Mouse (Mus musculus) gastrocnemius, postnatal 14 days (tissue): ENCODE measurements around the gene Txlng. TPM values are rescaled to one million over a fixed set of nuclear protein-coding genes. Genes with fewer than 3 reads are reported as not detected.
"Not testable (repeated sequence)": the region's sequence is repeated elsewhere in the genome, so short reads cannot be mapped to it uniquely, and the experiment has no call there.

Experiments used
- DNase-seq: peaks from one replicate; pipeline ENCODE4 v3.0.0; 2021; ENCODE audit warnings: mixed read lengths
- intact Hi-C: fragments of 180-260 bp; cut with DNase I; formaldehyde crosslinking; loops from one replicate; pipeline ENCODE4 v1.15.1; 2025; ENCODE audit warnings: low total_unique reads
- long read RNA-seq, 2 experiments: library from polyadenylated mRNA; stranded (forward); transcript quantifications; one replicate each; pipeline ENCODE4 v2.0.0; 2021
- total RNA-seq, 2 experiments: library from RNA; stranded (reverse); gene quantifications; 2 replicates each; pipeline ENCODE4 v1.2.3; 2021

The Txlng gene
- total RNA-seq, result 1 to 10 TPM; 5.6 to 6.7 TPM
- long read RNA-seq, experiment 1, partial matches to known transcripts, result 0 of 2 reads
- long read RNA-seq, experiment 1, other reads (novel, unspliced or antisense), result 0 of 2 reads
- long read RNA-seq, experiment 2, partial matches to known transcripts, result 3 of 4 reads
- long read RNA-seq, experiment 2, other reads (novel, unspliced or antisense), result 0 of 4 reads

DNA sequence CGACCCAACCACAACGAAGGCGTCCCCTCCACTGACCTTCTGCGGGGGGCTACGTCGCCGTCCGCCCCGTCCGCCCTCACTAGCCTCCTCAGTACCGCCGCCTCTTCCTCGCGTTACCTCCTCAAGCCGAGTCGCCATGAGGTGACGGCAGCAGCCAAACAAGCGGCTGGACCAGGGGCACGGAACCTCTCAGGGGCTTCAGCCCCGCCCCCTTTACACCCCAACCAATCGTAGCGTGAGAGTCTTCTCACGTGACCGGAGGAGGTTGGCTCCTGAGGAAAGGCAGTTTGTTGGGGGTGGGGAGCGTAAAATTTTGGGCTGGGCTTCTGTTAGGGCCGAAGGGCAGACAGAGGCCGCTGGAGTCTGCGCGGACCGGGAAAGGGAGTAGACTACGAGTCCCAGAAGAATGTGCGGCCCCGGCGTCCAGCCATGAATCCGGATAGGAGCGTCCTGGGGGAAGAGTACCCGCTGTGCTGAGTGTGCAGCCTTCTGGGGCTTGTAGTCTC is at the start of gene Txlng:
TSS of gene Txlng (minus strand) at position 252 of the 506 bp plus-strand sequence.
- intact Hi-C loops, result no loop called here

DNA sequence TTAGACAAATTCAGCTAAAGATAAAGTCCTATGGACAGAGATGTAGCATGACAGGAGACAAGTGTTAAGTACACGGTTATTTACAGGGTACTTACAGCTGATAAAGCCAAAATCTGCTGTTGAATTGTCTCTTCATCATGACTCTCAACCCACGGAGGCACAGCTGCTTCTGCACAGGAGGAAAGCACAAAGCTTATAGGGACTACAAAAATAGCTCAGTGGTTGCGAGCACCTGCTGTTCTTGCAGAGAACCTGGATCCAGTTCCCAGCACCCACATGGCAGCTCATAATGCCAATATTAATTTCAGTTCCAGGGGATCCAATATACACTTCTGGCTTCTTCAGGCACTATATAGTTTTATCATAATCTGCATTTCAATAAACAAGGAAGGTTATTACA is 49.0 kb upstream of the Txlng start:
- DNase-seq, result no peak
- intact Hi-C loops, result no loop called here

More for the DNA sequence above, at the start of gene Txlng:
- peak; percentile 96 for DNase-seq

DNA sequence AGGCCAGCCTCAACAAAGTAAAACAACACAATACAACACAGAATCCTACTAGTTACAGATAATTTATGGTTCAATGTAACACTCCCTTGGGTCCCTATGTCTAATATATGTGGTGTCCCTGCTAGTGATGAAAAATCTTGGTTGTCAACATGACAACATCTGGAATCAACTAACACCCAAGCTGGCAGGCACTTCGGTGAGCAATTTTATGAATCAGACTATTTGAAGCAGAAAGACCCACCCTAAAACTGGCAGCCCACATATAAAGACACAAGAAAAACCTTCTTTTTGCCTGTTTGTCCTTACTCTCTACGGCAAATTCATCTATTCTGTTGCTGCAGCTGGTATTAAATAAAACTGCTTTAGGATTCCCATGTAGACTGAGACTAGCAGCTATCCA is 44.5 kb upstream of the Txlng start:
- no peak for DNase-seq
- intact Hi-C loops, result no loop called here

DNA sequence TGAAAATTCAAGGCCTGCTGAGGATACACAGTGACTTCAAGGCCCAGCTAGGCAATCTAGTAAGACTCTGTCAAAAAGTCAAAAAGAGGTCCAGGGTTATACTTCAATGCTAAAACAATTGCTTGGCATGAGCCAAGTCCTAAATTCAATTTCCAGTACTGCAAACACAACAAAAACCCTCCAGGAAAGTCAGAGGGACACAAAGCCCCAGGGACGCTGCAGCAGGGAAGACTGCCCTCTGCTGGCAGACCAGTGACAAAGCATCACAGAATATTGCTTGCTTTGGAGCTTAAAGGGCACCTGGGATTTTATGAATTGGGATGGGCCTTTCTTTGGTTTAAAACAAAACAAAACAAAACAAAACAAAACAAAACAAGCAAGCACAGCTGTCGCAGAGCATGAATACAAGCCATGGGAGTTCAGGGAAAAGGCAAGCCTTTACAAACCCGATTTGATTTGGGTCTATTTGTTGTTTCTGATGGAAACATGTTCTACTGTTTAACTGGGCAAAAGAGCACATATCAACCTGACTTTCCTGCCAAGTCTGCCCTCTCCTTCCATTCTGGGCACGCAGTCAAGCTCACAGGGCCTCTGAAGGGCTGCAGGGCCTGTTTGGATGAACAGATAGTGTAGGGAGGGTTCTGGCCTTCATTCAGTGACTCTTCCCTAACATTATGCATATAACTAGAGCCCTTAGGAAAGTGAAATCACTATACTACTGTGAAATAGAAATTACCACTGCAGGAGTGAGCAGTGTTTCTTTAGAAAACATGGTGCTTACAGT is 42.7 kb upstream of the Txlng start:
- DNase-seq, result peak; percentile 14
- intact Hi-C loops, result no loop called here

DNA sequence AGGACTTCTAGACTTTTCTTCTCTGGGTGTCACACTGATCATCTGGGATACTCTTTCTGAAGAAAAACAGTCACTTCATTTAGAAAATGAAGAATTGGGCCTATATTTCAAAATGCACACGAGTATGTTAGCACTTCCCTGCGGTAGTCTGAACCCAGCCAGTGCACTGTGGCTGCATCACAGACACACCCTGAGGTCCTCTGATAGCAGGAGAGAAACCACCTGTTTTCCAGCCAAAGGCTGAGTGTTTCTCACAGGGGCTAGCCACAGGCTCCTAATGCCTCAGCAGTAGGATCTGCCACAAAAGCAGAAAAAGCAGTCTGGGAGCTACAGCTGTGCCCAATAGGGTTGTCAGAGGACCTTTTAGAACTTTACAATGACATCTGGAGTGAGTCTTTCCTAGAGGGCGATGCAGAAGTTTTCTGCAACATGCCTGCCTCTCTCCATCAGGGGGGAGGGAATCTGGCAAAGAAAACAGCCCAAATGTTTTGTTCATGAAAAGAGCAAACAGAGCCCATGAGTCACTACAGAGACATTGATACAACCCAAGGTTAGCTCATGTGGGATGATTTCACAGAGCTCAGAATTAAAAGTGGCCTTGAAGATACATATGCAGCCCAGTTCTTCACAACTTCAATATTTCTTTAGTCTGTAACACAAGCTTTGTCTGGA is 39.2 kb upstream of the Txlng start:
- intact Hi-C loops, result no loop called here
- no peak for DNase-seq

DNA sequence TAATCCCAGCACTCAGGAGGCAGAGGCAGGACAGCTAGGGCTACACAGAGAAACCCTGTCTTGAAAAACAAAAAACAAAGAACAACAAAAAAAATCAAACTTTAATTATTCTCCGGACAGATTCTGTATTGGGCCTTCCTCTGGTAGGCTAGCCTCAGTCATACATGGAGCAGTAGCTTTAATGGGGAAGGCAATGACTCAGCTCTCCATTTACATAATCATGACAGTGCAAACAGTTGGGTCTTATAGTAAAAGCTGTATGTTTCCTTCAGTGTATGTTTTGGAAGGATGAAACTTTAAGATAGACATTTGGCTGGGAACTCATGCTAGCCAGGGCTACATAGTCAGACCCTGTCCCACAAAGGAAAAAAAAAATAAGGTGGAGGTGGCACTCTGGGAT is 19.4 kb upstream of the Txlng start:
- intact Hi-C loops, result no loop called here
- DNase-seq, result no peak

DNA sequence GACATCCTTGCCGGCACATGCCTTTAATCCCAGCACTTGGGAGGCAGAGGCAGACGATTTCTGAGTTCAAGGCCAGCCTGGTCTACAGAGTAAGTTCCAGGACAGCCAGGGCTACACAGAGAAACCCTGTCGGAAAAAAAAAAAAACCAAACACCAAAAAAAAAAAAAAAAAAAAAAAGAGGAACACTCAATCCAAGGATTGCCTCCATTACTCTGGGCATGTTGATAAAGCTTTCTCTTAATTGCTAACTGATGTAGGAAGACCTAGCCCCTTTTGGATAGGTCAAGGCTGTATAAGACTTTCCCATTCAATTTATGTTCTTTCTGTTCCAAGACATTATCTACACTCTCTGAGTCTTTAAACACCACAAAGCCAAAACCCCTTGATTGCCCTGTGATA is 16.3 kb upstream of the Txlng start:
- DNase-seq, result no peak
- intact Hi-C loops, result no loop called here

DNA sequence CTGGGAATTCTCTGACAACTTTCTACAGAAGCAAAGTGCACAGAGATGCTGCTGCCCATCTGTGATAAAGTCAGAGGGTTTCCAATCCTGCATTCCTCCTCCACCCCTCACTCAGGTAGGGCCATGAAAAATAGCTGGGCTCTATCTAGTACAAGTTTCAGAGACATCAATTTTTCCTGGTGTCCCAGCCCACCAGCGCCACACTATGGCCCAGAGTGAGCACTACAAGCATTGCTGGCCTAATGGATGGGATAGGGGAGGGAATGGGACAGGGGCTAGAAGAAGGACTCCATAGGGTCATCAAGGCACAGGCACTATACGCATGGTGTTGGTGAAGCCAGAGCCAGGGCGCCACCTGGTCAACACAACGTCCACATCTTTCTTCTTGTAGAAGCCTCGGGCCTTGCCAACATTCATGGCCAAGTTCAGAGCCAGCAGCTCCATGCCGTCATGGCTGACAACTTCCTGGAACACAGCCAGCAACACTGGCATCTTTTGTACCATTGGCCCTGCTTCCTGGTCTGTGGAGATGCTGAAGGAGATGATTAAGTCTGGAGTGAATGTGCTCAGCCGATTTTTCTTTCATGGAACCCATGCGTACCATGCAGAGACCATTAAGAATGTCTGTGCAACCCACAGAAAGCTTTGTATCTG is 15.3 kb upstream of the Txlng start:
- DNase-seq, result no peak
- intact Hi-C loops, result no loop called here

DNA sequence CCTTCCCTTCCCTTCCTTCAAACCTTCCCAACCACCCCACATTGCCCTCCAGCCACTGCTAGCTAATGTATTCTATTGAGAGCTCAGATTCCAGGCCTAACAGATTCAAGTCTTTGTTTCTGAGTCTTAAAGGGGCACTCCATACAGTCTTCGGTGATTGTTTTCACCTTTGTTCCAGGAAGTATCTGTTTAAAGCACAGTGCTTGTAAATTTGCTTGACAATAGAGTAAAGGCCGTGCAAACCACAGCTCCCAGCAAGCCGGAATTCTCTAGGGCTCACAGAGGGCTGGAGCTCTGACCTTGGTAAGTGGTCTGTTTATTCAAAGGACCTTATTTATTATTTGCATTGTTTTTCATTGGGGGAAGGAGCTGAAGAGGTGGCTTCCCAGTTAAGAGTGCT is 2.8 kb upstream of the Txlng start:
- DNase-seq, result no peak
- intact Hi-C loops, result no loop called here

DNA sequence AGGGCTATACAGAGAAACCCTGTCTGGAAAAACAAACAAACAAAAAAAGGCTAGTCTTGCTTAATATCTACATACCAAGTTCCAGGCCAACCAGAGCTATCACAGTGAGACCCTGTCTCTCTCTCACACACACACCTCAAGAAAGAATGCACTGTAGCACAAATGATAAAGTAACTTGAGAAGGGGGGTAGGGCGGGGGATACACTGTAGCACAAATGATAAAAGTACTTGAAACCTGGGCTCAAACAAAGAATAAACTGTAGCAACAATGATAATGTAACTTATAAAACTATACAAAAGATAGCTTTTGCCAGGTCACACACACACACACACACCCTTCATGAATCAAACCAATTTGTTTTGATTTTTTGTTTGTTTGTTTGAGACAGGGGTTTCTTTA is 2.3 kb upstream of the Txlng start:
- intact Hi-C loops, result no loop called here
- DNase-seq, result no peak

DNA sequence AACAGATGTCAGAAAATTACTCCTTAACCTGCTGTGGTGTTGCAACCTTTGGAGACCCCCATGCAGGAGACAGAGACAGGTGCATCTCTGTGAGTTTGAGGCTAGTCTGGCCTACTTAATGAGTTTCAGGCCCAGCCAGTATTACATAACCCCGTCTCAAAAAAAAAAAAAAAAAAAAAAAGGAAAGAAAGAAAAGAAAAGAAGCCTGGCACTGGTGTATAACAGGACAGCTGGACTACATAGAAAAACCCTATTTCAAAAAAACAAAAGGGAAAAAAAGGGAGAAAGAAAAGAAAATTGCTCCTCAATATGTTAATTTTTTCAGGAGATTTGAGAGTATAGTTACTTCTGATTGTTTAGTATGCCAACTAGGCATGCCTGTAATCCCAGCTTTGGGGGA is 1.8 kb upstream of the Txlng start:
- intact Hi-C loops, result no loop called here
- DNase-seq, result no peak

DNA sequence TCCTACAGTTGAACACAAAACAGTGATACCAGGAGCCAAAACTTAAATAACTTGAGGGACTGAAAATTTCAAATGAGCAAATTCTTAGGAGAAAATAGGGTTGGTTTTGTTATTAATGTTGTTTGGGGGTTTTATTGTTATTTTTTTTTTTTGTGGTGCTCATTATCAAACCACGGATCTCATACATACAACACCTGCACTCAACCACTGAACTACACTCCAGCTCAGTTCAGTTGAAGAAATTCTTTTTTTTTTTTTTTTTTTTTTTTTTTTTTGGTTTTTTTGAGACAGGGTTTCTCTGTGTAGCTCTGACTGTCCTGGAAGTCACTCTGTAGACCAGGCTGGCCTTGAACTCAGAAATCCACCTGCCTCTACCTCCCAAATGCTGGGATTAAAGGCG is 1.1 kb upstream of the Txlng start:
- intact Hi-C loops, DNase-seq: not testable (repeated sequence)

DNA sequence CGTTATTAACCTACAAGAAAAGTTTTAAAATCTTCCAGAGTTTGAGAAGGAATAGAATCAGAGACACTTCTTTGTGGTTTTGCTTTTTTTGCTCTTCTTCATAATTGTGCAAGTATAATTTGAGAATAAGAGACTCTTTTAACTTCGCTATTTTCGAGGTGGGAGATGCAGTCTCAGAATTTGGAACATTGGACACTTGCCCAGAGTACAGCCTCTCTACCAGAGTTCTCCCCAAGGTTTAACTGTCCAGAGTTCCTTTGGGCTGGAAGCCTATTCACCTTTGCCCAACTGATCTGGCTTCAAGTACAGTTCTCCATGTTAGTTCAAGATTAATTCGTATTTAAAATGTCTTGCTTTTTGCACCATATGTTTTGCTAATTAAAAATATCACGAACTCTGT is 487 bp upstream of the Txlng start:
- intact Hi-C loops, result no loop called here
- no peak for DNase-seq

DNA sequence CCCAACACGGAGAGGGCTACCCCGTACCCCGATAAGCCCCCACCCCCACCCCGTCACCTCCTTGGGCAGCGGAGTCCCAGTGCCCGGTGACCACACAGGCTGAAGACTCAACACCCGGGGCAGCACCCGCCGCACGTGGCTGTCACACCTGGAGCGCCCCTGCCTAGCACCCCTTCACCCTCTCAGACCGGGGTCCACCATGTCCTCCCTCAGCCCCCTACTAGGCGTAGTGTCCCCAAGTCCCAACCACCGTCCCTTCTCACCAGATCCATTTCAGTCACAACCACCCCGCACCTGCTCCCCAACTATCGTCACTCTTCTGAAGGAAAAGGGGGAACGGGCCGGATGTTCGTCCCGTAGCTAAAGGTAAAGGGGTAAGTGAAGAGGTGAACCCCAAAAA is 471 bp downstream of the Txlng start:
- intact Hi-C loops, result no loop called here
- no peak for DNase-seq

DNA sequence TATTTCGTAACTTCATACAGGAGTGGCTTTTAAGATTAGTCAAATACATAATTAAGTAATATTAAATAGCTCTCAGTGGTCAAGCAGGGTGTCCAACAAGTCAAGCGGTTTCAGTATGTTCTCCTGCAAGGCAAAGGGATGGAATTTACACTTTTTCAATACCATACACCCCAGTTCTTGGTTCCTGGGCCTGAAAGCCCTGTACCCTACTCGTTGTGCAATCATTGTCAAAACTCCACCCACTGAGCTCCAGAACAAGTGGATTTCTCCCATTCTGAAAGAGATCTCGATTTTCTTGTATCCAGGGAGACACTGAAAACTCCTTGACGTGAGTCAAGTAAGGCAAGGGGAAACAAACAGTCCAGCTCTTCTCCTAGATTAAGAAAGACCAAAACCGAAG is 1.2 kb downstream of the Txlng start:
- DNase-seq, result no peak
- intact Hi-C loops, result no loop called here

DNA sequence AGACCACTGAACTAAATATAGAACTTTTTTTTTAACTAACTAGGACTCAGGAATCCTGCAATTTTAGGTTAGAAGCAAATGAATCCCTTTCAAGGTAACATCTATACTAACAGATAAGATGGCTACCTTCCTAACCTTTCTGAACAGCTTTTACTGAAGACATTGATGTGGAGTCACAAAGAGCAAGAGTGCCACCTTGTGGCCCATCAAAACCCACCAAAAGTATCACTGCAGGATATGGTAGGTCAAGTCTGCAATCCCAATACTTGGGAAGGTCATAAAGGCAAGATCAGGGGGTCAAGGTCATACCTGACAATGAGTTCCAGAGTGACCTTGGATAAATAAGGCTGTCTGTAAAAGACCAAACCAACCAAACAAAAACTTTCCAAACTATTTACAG is 28.9 kb downstream of the Txlng start:
- DNase-seq, result peak; percentile 12
- intact Hi-C loops, result no loop called here

DNA sequence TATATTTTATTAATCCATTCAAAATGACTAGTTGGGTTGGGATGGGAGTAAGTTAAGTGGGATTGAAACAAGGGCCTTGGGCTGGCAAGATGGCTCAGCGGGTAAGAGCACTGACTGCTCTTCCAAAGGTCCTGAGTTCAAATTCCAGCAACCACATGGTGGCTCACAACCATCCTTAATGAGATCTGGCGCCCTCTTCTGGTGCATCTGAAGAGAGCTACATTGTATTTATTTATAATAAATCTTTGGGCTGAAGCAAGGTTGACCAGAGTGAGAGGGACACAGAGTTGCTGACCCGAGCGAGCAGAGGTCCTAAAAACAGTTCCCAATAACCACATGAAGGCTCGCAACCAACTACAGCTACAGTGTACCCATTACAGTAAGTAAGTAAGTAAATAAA is 37.9 kb downstream of the Txlng start:
- intact Hi-C loops, DNase-seq: not testable (repeated sequence)

DNA sequence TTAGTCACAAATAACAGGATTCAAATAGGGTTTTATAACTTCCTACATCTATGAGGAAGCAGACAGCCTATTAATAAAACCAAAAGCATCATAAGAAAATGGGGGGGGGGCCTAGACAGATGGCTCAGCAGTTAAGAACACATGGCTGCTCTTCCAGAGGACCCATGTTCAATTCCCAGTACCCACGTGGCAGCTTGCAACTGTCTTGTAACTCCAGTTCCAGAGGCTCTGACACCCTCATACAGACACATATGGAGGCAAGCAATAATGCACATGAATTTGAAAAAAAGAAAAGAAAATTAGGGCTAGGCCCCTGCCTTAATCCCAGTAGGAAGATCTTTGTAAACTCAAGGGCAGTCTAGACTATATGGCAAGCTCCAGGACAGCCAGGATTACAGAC is 40.9 kb downstream of the Txlng start:
- intact Hi-C loops, result no loop called here
- DNase-seq, result no peak

DNA sequence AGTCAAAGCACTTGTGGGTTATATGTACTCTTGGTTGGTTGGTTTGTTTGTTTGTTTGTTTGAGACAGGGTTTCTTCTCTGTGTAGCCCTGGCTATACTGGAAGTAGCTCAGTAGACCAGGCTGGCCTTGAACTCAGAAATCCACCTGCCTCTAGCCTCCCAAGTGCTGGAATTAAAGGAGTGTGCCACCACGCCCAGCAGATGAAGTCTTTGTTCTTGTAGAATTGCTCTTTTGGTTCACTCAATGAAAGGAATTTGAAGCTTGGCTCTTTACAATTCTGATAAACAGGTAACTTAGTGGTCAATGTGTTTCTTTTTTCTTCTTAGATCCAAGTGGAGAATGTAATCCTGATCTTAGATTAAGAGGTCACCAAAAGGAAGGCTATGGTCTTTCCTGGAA is 58.5 kb downstream of the Txlng start:
- intact Hi-C loops, result no loop called here
- DNase-seq, result no peak

DNA sequence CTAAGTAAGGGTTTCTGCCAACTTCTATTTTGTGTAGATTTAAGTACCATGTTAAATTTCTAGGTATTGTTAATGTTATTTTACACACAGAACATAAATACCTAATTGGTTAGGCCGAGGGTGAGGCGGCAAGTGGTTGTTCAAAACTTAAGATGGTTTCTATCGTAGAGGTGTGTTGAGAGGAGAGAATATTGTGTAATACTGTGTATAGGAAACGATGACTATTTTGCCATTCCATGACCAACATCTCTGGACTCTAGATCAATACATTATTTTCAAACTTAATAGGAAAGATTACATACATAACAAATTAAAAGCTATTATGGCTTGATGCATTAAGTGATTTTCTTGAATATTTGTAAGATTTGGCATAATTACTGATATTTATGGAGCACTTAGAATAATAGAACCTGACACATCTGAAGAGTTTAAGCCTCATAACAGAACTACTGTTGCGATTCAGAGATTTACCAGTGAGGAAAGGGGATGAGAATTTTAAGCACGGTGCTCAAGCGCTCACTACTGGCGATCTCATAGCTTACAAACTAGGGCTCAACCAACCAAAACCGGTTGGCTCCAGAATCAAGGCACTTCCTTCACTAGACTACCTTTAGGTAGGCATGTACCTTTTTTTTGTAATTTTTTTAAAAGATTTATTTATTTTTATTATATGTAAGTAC is 67.4 kb downstream of the Txlng start:
- DNase-seq, result no peak
- intact Hi-C loops, result no loop called here
